Mouse (Mus musculus): ENCODE data around the gene Fam3b. TPM values are rescaled to one million over a fixed set of nuclear protein-coding genes. Genes with fewer than 3 reads are reported as not detected.

Fam3b gene
- polyA plus RNA-seq, 1 experiment: not detected

DNA sequence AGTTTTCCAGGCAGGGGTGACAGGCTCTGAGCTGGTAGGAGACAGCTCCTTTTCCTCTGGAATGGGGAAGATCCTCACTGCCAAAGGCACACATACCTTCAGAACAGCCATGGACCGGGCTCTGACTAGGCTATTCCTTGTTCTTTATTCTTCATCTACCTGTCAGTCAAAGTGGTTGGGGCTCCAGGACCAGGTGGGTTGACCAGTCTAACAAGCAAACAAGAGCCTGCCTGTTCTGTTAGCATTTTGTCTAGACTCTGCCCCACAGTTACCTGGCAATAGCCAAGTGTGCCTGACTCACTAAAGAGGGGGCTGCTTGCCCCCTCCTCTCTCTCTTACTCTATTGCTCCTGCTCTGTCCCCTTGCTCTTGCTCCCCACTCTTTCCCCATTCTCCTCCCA is 22.2 kb downstream of the Fam3b start:
- Histone ChIP-seq H3K4me3 (ENCODE audit: low read depth, low read length) (no peak overlapping the region), H3K9ac (ENCODE audit: low read depth, poor library complexity, severe bottlenecking) (no peak overlapping the region), H3K4me1 (ENCODE audit: control insufficient read depth, insufficient read depth, low read length) (no peaks in the 10 kb centered on the region), H3K36me3 (ENCODE audit: control insufficient read depth, insufficient read depth, low read length, poor library complexity, severe bottlenecking) (no peaks in the 10 kb centered on the region), H3K27ac (ENCODE audit: insufficient read depth, low read length) (no peak overlapping the region), H3K27me3 (ENCODE audit: control insufficient read depth, insufficient read depth, low read length, poor library complexity, severe bottlenecking) (no peaks in the 10 kb centered on the region), H3K9me3 (replicated peaks; ENCODE audit: control insufficient read depth, insufficient read depth, low read length, poor library complexity, severe bottlenecking) (no peaks in the 10 kb centered on the region)
- no peak for TF ChIP-seq CTCF (IDR thresholded peaks at IDR 0.05; ENCODE audit: low read depth, low read length)
- no peak for TF ChIP-seq POLR2A (IDR thresholded peaks at IDR 0.05; ENCODE audit: insufficient read depth, low read length)
- no peak for TF ChIP-seq EP300 (IDR thresholded peaks at IDR 0.05; ENCODE audit: insufficient read depth, low read depth, low read length)

DNA sequence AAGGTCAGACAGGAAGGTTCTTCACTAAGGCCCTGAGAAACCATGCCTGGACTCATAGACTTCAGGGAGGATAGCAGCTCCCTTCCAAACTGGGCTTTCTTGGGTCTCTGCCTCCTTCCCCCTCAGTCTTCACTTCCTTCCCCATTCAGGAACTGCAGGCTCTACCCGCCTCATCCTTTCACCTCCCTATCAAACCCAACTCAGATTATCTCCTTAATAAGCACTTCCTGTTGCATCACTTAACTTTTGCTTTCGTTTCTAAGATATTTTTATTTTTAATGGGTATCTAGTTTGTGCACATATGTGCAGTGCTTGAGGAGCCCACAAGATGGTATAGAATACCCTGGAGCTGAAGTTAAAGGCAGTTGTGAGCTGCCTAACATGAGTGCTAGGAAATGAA is 36.0 kb downstream of the Fam3b start:
- no peak for TF ChIP-seq POLR2A (IDR thresholded peaks at IDR 0.05; ENCODE audit: insufficient read depth, low read length)
- no peak for TF ChIP-seq CTCF (IDR thresholded peaks at IDR 0.05; ENCODE audit: low read depth, low read length)
- no peak for TF ChIP-seq EP300 (IDR thresholded peaks at IDR 0.05; ENCODE audit: insufficient read depth, low read depth, low read length)
- no peak overlapping the region for H3K27ac ChIP-seq (ENCODE audit: insufficient read depth, low read length)
- H3K4me1 ChIP-seq (ENCODE audit: control insufficient read depth, insufficient read depth, low read length): no peaks in the 10 kb centered on the region
- no peak overlapping the region for H3K4me3 ChIP-seq (ENCODE audit: low read depth, low read length)
- H3K9me3 ChIP-seq (replicated peaks; ENCODE audit: control insufficient read depth, insufficient read depth, low read length, poor library complexity, severe bottlenecking): no peaks in the 10 kb centered on the region
- H3K9ac ChIP-seq (ENCODE audit: low read depth, poor library complexity, severe bottlenecking): no peak overlapping the region
- H3K36me3 ChIP-seq (ENCODE audit: control insufficient read depth, insufficient read depth, low read length, poor library complexity, severe bottlenecking): no peaks in the 10 kb centered on the region
- H3K27me3 ChIP-seq (ENCODE audit: control insufficient read depth, insufficient read depth, low read length, poor library complexity, severe bottlenecking): no peaks in the 10 kb centered on the region

DNA sequence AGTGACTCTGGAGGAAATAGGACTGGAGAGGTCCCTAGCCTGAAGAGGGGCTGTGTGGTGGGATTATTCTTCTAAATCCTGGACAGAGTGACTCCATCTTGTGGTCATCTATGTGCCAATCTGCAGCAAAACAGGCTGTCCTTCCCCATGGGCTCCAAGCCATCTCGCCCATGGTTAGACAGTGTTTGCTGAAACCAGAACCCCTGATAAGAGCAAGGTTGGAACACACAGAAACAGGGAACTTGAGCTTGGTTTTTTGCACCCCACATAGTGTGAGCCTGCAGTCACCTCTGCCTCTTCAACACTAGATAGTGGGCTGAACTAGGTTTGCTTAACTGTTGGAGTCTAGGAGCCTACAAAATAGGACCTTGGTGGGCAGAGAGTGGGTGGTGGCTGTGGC is 38.1 kb downstream of the Fam3b start:
- H3K27ac ChIP-seq (ENCODE audit: insufficient read depth, low read length): no peak overlapping the region
- no peaks in the 10 kb centered on the region for H3K27me3 ChIP-seq (ENCODE audit: control insufficient read depth, insufficient read depth, low read length, poor library complexity, severe bottlenecking)
- no peak for TF ChIP-seq POLR2A (IDR thresholded peaks at IDR 0.05; ENCODE audit: insufficient read depth, low read length)
- TF ChIP-seq CTCF (IDR thresholded peaks at IDR 0.05; ENCODE audit: low read depth, low read length): no peak
- TF ChIP-seq EP300 (IDR thresholded peaks at IDR 0.05; ENCODE audit: insufficient read depth, low read depth, low read length): no peak
- no peak overlapping the region for H3K9ac ChIP-seq (ENCODE audit: low read depth, poor library complexity, severe bottlenecking)
- H3K4me3 ChIP-seq (ENCODE audit: low read depth, low read length): no peak overlapping the region
- no peaks in the 10 kb centered on the region for H3K36me3 ChIP-seq (ENCODE audit: control insufficient read depth, insufficient read depth, low read length, poor library complexity, severe bottlenecking)
- no peaks in the 10 kb centered on the region for H3K4me1 ChIP-seq (ENCODE audit: control insufficient read depth, insufficient read depth, low read length)
- no peaks in the 10 kb centered on the region for H3K9me3 ChIP-seq (replicated peaks; ENCODE audit: control insufficient read depth, insufficient read depth, low read length, poor library complexity, severe bottlenecking)

DNA sequence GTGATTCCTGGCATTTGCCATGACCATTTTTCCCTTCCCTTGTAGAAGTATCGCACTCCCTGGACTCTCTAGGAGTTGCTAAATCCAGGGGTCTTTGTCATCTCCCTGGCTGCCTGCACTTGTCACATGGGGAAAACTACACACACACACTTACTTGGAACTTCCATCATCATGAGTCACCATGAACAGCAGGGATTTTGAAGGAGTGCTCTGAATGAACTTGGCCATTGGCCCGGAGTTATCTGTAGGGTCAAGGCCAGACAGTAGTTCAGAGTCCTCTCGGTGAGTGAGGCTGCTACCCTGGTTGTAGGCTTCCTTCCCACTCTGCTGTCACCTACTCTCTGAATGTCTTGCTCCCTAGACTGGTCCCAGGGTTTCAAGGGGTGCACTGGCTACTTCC is 39.0 kb downstream of the Fam3b start:
- Histone ChIP-seq H3K36me3 (ENCODE audit: control insufficient read depth, insufficient read depth, low read length, poor library complexity, severe bottlenecking) (no peaks in the 10 kb centered on the region), H3K9me3 (replicated peaks; ENCODE audit: control insufficient read depth, insufficient read depth, low read length, poor library complexity, severe bottlenecking) (no peaks in the 10 kb centered on the region), H3K4me3 (ENCODE audit: low read depth, low read length) (no peak overlapping the region), H3K27me3 (ENCODE audit: control insufficient read depth, insufficient read depth, low read length, poor library complexity, severe bottlenecking) (no peaks in the 10 kb centered on the region), H3K27ac (ENCODE audit: insufficient read depth, low read length) (no peak overlapping the region), H3K4me1 (ENCODE audit: control insufficient read depth, insufficient read depth, low read length) (no peaks in the 10 kb centered on the region), H3K9ac (ENCODE audit: low read depth, poor library complexity, severe bottlenecking) (no peak overlapping the region)
- TF ChIP-seq CTCF (IDR thresholded peaks at IDR 0.05; ENCODE audit: low read depth, low read length) (no peak), EP300 (IDR thresholded peaks at IDR 0.05; ENCODE audit: insufficient read depth, low read depth, low read length) (no peak), POLR2A (IDR thresholded peaks at IDR 0.05; ENCODE audit: insufficient read depth, low read length) (no peak)

GRCm38 (mm10) chr16:97474671-97475070 is 39.9 kb downstream of the Fam3b start:
- no peak for TF ChIP-seq POLR2A (IDR thresholded peaks at IDR 0.05; ENCODE audit: insufficient read depth, low read length)
- TF ChIP-seq CTCF (IDR thresholded peaks at IDR 0.05; ENCODE audit: low read depth, low read length): no peak
- TF ChIP-seq EP300 (IDR thresholded peaks at IDR 0.05; ENCODE audit: insufficient read depth, low read depth, low read length): no peak
- H3K27me3 ChIP-seq (ENCODE audit: control insufficient read depth, insufficient read depth, low read length, poor library complexity, severe bottlenecking): no peaks in the 10 kb centered on the region
- H3K36me3 ChIP-seq (ENCODE audit: control insufficient read depth, insufficient read depth, low read length, poor library complexity, severe bottlenecking): no peaks in the 10 kb centered on the region
- no peaks in the 10 kb centered on the region for H3K4me1 ChIP-seq (ENCODE audit: control insufficient read depth, insufficient read depth, low read length)
- no peaks in the 10 kb centered on the region for H3K9me3 ChIP-seq (replicated peaks; ENCODE audit: control insufficient read depth, insufficient read depth, low read length, poor library complexity, severe bottlenecking)
- H3K9ac ChIP-seq (ENCODE audit: low read depth, poor library complexity, severe bottlenecking): no peak overlapping the region
- no peak overlapping the region for H3K27ac ChIP-seq (ENCODE audit: insufficient read depth, low read length)
- H3K4me3 ChIP-seq (ENCODE audit: low read depth, low read length): no peak overlapping the region

DNA sequence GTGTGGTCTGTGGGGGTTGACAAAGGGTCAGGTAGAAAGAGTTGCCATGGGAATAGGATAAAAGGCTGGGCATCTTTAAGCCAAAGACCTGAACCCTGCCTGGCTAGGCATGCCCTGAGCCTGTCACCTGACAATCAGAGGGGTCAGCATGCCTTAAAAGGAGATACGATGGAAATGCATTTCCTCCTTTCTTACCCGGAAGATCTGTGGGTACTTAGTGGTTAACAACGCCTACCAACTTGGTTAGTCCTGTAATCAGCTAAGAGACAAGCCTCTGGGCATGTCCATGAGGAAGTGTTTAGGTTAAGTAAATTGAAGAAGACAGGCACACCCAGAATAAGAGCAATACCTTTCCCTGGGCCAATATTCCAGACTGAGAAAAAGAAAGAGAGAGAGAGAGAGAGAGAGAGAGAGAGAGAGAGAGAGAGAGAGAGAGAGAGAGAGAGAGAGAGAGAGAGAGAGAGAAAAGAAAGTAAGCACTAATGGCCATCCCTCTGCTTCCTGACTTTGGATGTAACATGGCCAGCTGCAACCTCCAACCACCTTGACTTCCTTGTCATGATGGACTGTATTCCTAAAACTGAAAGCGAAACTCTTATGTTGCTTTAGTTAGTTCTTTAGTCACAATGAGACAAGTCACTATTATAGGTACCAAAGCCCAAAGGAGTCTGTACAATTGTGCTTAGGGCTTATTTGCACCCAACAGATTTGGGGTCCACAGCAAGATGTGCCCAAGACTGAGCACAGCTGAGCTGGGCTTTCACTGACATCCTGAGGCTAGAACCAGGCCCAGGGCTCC is 46.4 kb downstream of the Fam3b start:
- TF ChIP-seq CTCF (IDR thresholded peaks at IDR 0.05; ENCODE audit: low read depth, low read length) (no peak), POLR2A (IDR thresholded peaks at IDR 0.05; ENCODE audit: insufficient read depth, low read length) (no peak), EP300 (IDR thresholded peaks at IDR 0.05; ENCODE audit: insufficient read depth, low read depth, low read length) (no peak)

More for the DNA sequence above, 46.4 kb downstream of the Fam3b start:
- Histone ChIP-seq H3K27me3 (ENCODE audit: control insufficient read depth, insufficient read depth, low read length, poor library complexity, severe bottlenecking) (no peaks in the 10 kb centered on the region; the same call in 1 of the 2 replicates), H3K36me3 (ENCODE audit: control insufficient read depth, insufficient read depth, low read length, poor library complexity, severe bottlenecking) (no peaks in the 10 kb centered on the region), H3K9me3 (replicated peaks; ENCODE audit: control insufficient read depth, insufficient read depth, low read length, poor library complexity, severe bottlenecking) (no peaks in the 10 kb centered on the region), H3K9ac (ENCODE audit: low read depth, poor library complexity, severe bottlenecking) (no peak overlapping the region), H3K4me3 (ENCODE audit: low read depth, low read length) (no peak overlapping the region), H3K27ac (ENCODE audit: insufficient read depth, low read length) (no peak overlapping the region), H3K4me1 (ENCODE audit: control insufficient read depth, insufficient read depth, low read length) (no peaks in the 10 kb centered on the region)

Data from ES-Bruce4 (cell line).